Mouse (Mus musculus): Measurements from ENCODE around the gene Vpreb1.

- TF ChIP-seq CTCF (IDR thresholded peaks at IDR 0.05; ENCODE audit: control insufficient read depth, insufficient read depth, low read length) = peak; percentile 91
- peak; percentile 78; the same call in 1 of the 2 replicates for TF ChIP-seq POLR2A (IDR thresholded peaks at IDR 0.05; ENCODE audit: borderline replicate concordance, control insufficient read depth, low read depth, low read length)
Measured at GRCm38 (mm10) chr16:16896382-16897055, 25.9 kb upstream of the Vpreb1 start, which contains the start of gene Ppm1f.
